Mouse (Mus musculus) hindbrain, postnatal 0 days (tissue): ENCODE measurements around the gene Washc2. TPM values are rescaled to one million over a fixed set of nuclear protein-coding genes. Genes with fewer than 3 reads are reported as not detected.

ENCODE experiments used
- ATAC-seq: fragments of 200-750 bp; cut with Nextera tagmentation; 2 replicates; pipeline ENCODE4 v1.8.0; 2017; ENCODE audit warnings: mild to moderate bottlenecking, moderate TSS enrichment, moderate library complexity
- DNase-seq: peaks from one replicate; pipeline ENCODE4 v3.0.0-alpha.2; 2015; ENCODE audit warnings: low spot score
- H3K27ac ChIP-seq: fragments of 300-500 bp; sonication (generic); 2 replicates; pipeline ENCODE4 v1.5.1; 2014; ENCODE audit warnings: mild to moderate bottlenecking
- H3K27me3 ChIP-seq: fragments of 300-500 bp; sonication (generic); 2 replicates; pipeline ENCODE4 v1.6.1; 2014; ENCODE audit warnings: low read length, mixed read lengths; ENCODE audit not compliant: insufficient read depth
- H3K36me3 ChIP-seq: fragments of 300-500 bp; sonication (generic); 2 replicates; pipeline ENCODE4 v1.6.1; 2014; ENCODE audit warnings: low read length, mixed read lengths; ENCODE audit not compliant: insufficient read depth
- H3K4me1 ChIP-seq: fragments of 300-500 bp; sonication (generic); 2 replicates; pipeline ENCODE4 v1.6.1; 2014; ENCODE audit warnings: antibody characterized with exemption, low read length, mixed read lengths; ENCODE audit not compliant: insufficient read depth
- H3K4me2 ChIP-seq: fragments of 300-500 bp; sonication (generic); 2 replicates; pipeline ENCODE4 v1.6.1; 2014; ENCODE audit warnings: low read depth, mild to moderate bottlenecking, low read length, moderate library complexity, mixed read lengths
- H3K4me3 ChIP-seq: fragments of 300-500 bp; sonication (generic); 2 replicates; pipeline ENCODE4 v1.5.1; 2014; ENCODE audit warnings: low read length
- H3K9ac ChIP-seq: fragments of 300-500 bp; sonication (generic); replicated peaks from 2 replicates; pipeline ENCODE4 v1.6.1; 2014; ENCODE audit warnings: mild to moderate bottlenecking, low read length, moderate library complexity, mixed read lengths
- H3K9me3 ChIP-seq: fragments of 300-500 bp; sonication (generic); 2 replicates; pipeline ENCODE4 v1.6.1; 2016; ENCODE audit warnings: low read length, mixed read lengths
- CTCF ChIP-seq: IDR thresholded peaks from 2 replicates; pipeline ENCODE4 v1.5.1; 2016; ENCODE audit warnings: antibody characterized with exemption, control low read depth, low read depth
- WGBS: fragments of 180-500 bp; shearing (Covaris S2); extraction: QIAGEN DNeasy Blood & Tissue Kit; methylation state at CpG from one replicate; pipeline ENCODE4 v1.1.7; 2014; 5-methylcytosine and 5-hydroxymethylcytosine counted together
- polyA plus RNA-seq: library from polyadenylated mRNA; unstranded; fragments of >200 nt; fragmentation: Nextera tagmentation; extraction: Ambion mirVana; gene quantifications from 2 replicates; pipeline ENCODE4 v1.2.1, GENCODE M21; 2015
- total RNA-seq: library from RNA; depleted of rRNA; stranded (reverse); fragments of >200 nt; gene quantifications from 2 replicates; pipeline ENCODE4 v1.2.3, GENCODE M21; 2014

Washc2 gene
- total and polyA plus RNA-seq, 2 experiments from 2014 or later: 61.5 to 73.2 TPM

- no peak overlapping the region for H3K27ac ChIP-seq
- no peak for DNase-seq
- no peak overlapping the region for H3K9ac ChIP-seq
- H3K4me1 ChIP-seq: no peaks in the 10 kb centered on the region
- H3K9me3 ChIP-seq: no peaks in the 10 kb centered on the region
- 97% methylated on average over 5 of the region's 5 CpGs for WGBS
- H3K4me3 ChIP-seq: no peak overlapping the region
- H3K36me3 ChIP-seq: peaks cover 31% of the 10 kb centered on the region; the same call in 1 of the 2 replicates
- TF ChIP-seq CTCF: no peak
- ATAC-seq: no peak
- H3K4me2 ChIP-seq: no peak overlapping the region
- H3K27me3 ChIP-seq: no peaks in the 10 kb centered on the region
These were observed 52.6 kb downstream of the Washc2 start for GRCm38 (mm10) chr6:116260481-116260880.

- 94% methylated on average over 1 of the region's 1 CpGs for WGBS
- no peak for ATAC-seq
- DNase-seq: no peak
These were observed 55.0 kb downstream of the Washc2 start for GRCm38 (mm10) chr6:116262824-116263223.

GRCm38 (mm10) chr6:116264018-116264651, 56.3 kb downstream of the Washc2 start, which contains the start of gene Zfand4:
Gene Zfand4, plus strand, starts transcription at chr6:116264222.
- peak within 1 kb of the TSS; percentile 70 for H3K4me2 ChIP-seq
- WGBS: under 1% methylated on average over 54 of the region's 67 CpGs
- no peaks in the 10 kb centered on the region for H3K4me1 ChIP-seq
- DNase-seq (peak; percentile 96), ATAC-seq (peak; percentile 97)
- H3K36me3 ChIP-seq: peaks cover 13% of the 10 kb centered on the region; the same call in 1 of the 2 replicates
- H3K4me3 ChIP-seq: peak within 1 kb of the TSS; percentile 64
- no peaks in the 10 kb centered on the region for H3K9me3 ChIP-seq
- H3K27ac ChIP-seq: peak within 1 kb of the TSS; percentile 27; the same call in 1 of the 2 replicates
- H3K9ac ChIP-seq: peak within 1 kb of the TSS; percentile 72
- H3K27me3 ChIP-seq: no peaks in the 10 kb centered on the region
- TF ChIP-seq CTCF: no peak

More at GRCm38 (mm10) chr6:116262824-116263223, 55.0 kb downstream of the Washc2 start:
- no peaks in the 10 kb centered on the region for H3K4me1 ChIP-seq
- H3K4me3 ChIP-seq: no peak overlapping the region
- H3K9me3 ChIP-seq: no peaks in the 10 kb centered on the region
- H3K9ac ChIP-seq: no peak overlapping the region
- H3K27ac ChIP-seq: no peak overlapping the region
- no peak overlapping the region for H3K4me2 ChIP-seq
- H3K27me3 ChIP-seq: no peaks in the 10 kb centered on the region
- no peak for TF ChIP-seq CTCF
- H3K36me3 ChIP-seq: peaks cover 18% of the 10 kb centered on the region; the same call in 1 of the 2 replicates

GRCm38 (mm10) chr6:116264836-116265235, 57.0 kb downstream of the Washc2 start:
- no peaks in the 10 kb centered on the region for H3K27me3 ChIP-seq
- WGBS: 81% methylated on average over 11 of the region's 11 CpGs
- H3K4me2 ChIP-seq: peak overlapping the region; percentile 70
- H3K9me3 ChIP-seq: no peaks in the 10 kb centered on the region
- no peaks in the 10 kb centered on the region for H3K4me1 ChIP-seq
- peaks cover 13% of the 10 kb centered on the region; the same call in 1 of the 2 replicates for H3K36me3 ChIP-seq
- H3K9ac ChIP-seq: no peak overlapping the region
- no peak overlapping the region for H3K27ac ChIP-seq
- no peak for TF ChIP-seq CTCF
- ATAC-seq (no peak), DNase-seq (no peak)
- H3K4me3 ChIP-seq: peak overlapping the region; percentile 64

- peaks cover 7% of the 10 kb centered on the region; the same call in 1 of the 2 replicates for H3K36me3 ChIP-seq
- H3K4me3 ChIP-seq: 0 out of 2 replicates have a peak overlapping the region, but pooled peaks have one; percentile 16
- 48% methylated on average over 4 of the region's 4 CpGs for WGBS
- no peak for ATAC-seq
- peak overlapping the region; percentile 48 for H3K4me2 ChIP-seq
- no peaks in the 10 kb centered on the region for H3K27me3 ChIP-seq
- TF ChIP-seq CTCF: no peak
- H3K27ac ChIP-seq: 0 out of 2 replicates have a peak overlapping the region, but pooled peaks have one; percentile 3
- H3K4me1 ChIP-seq: no peaks in the 10 kb centered on the region
- no peaks in the 10 kb centered on the region for H3K9me3 ChIP-seq
- DNase-seq: no peak
- H3K9ac ChIP-seq: no peak overlapping the region
These were observed 57.8 kb downstream of the Washc2 start for GRCm38 (mm10) chr6:116265603-116266002.

GRCm38 (mm10) chr6:116266273-116267109, 58.7 kb downstream of the Washc2 start:
- Histone ChIP-seq H3K9ac (no peak overlapping the region), H3K9me3 (no peaks in the 10 kb centered on the region), H3K4me1 (no peaks in the 10 kb centered on the region), H3K4me3 (peak overlapping the region; percentile 16; the same call in 1 of the 2 replicates), H3K36me3 (0 out of 2 replicates have a peak, but pooled peaks cover 3% of the 10 kb centered on the region), H3K27ac (peak overlapping the region; percentile 3; the same call in 1 of the 2 replicates), H3K4me2 (peak overlapping the region; percentile 48), H3K27me3 (no peaks in the 10 kb centered on the region)
- ATAC-seq (peak; percentile 68), DNase-seq (peak; percentile 68)
- WGBS: 17% methylated on average over 11 of the region's 11 CpGs
- TF ChIP-seq CTCF: no peak
